Mouse (Mus musculus) E14TG2a.4 (cell line): ENCODE measurements around the gene Cadps2.

Experiments used
- CTCF ChIP-seq: conservative IDR thresholded peaks from 2 replicates; pipeline ENCODE4 v1.5.1; 2014; ENCODE audit warnings: low read length
- NANOG ChIP-seq: IDR thresholded peaks from 2 replicates; pipeline ENCODE4 v1.6.1; 2014; ENCODE audit warnings: borderline replicate concordance, low read length, mixed read lengths

DNA sequence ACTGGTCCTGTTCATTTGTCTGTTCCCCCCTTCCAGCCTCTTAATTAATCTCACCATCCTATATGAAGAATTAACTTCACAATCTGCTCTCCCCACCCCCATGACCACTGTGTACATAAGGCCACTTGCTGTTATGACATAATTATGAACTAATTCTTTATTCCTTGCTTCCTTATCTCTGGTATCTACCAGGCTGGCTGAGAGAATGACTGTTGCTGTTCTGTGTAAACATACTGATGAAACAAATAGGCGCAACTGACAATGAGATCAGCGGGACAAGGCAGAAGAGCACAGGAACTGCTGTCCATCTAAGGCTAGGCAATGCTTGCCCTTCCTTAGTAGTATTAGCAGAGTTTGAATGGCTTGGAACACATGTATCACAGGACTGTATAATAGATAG lies 445.1 kb downstream of the Cadps2 start:
- TF ChIP-seq CTCF (no peak), NANOG (no peak)
